In the genomic region with DNA sequence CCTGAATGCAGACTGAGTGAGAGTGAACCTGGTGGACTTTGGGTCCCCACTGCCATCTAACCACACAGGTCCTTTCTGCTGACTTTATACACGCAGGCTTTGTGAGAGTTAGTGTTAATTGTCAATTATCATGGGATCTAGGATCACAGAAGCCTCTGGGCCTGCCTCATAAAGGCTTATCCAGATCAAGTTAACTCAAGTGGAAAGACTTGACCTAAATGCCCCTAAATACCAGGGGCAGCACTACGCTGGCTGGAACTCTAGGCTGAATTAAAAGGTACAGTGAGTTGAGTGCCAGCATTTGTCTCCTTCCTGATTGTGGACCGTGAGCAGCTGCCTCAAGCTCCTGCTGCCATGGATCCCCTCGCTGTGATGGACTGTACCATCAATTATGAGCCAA, we compare ENCODE assay signal across 20 mouse cellular contexts.
"Had no signal": no experiment of that assay in that cellular context is flagged by ENCODE, and none has a peak within 500 bp of the region (broad histone marks: within the 10 kb centered on the region; RNA-seq: fewer than 3 reads in every experiment).

No protein-coding gene starts in this region.

- H3K4me1 ChIP-seq: lung, embryonic 15.5 days; megakaryocyte, embryonic 14.5 days; stomach, embryonic 15.5 days had no signal

- H3K4me3 ChIP-seq: liver, embryonic 15.5 days; lung, embryonic 15.5 days; megakaryocyte, embryonic 14.5 days; midbrain, embryonic 13.5 days; midbrain, embryonic 15.5 days; neural tube, embryonic 12.5 days; stomach, embryonic 15.5 days had no signal

- H3K9me3 ChIP-seq: liver, embryonic 15.5 days; lung, embryonic 15.5 days; midbrain, embryonic 13.5 days; midbrain, embryonic 15.5 days; neural tube, embryonic 12.5 days; stomach, embryonic 15.5 days had no signal

- H3K9ac ChIP-seq: liver, embryonic 15.5 days; liver, postnatal 0 days; lung, embryonic 15.5 days; midbrain, embryonic 13.5 days; midbrain, embryonic 15.5 days; neural tube, embryonic 12.5 days; stomach, embryonic 15.5 days had no signal

- ATAC-seq: lung, postnatal 0 days had no signal

- H3K27ac ChIP-seq: liver, embryonic 15.5 days; lung, embryonic 15.5 days; macrophage; midbrain, embryonic 13.5 days; midbrain, embryonic 15.5 days; neural tube, embryonic 12.5 days; stomach, embryonic 15.5 days; stomach, postnatal 0 days had no signal

- H3K4me2 ChIP-seq: liver, embryonic 15.5 days; lung, embryonic 15.5 days; midbrain, embryonic 11.5 days; midbrain, embryonic 13.5 days; midbrain, embryonic 15.5 days; neural tube, embryonic 12.5 days; stomach, embryonic 15.5 days had no signal

- H3K27me3 ChIP-seq: lung, embryonic 15.5 days; midbrain, embryonic 13.5 days; midbrain, embryonic 15.5 days; neural tube, embryonic 12.5 days; stomach, embryonic 15.5 days had no signal

- H3K36me3 ChIP-seq: liver, embryonic 15.5 days; lung, embryonic 15.5 days; midbrain, embryonic 13.5 days; midbrain, embryonic 15.5 days; neural tube, embryonic 12.5 days; stomach, embryonic 15.5 days had no signal

- DNase-seq: liver, postnatal 0 days; lung, adult 2 months; lung, postnatal 14 days; lung, postnatal 36 days; right cerebral cortex, adult 18-20 months; right cerebral cortex, postnatal 25 days; right cerebral cortex, postnatal 4 days; thymus, adult 2 months; thymus, postnatal 36 days had no signal
